Mouse (Mus musculus): Measurements from ENCODE around the gene Cyp4v3. TPM values are rescaled to one million over a fixed set of nuclear protein-coding genes. Genes with fewer than 3 reads are reported as not detected.
A peak's percentile ranks its signal among the peaks of the same experiment; 100 is the strongest.
"Not testable (repeated sequence)": the region's sequence is repeated elsewhere in the genome, so short reads cannot be mapped to it uniquely, and the experiment has no call there.

Gene Cyp4v3
- polyA plus RNA-seq (2012; rRNA removed), result 6.4 and 7.3 TPM in 2 replicates

DNA sequence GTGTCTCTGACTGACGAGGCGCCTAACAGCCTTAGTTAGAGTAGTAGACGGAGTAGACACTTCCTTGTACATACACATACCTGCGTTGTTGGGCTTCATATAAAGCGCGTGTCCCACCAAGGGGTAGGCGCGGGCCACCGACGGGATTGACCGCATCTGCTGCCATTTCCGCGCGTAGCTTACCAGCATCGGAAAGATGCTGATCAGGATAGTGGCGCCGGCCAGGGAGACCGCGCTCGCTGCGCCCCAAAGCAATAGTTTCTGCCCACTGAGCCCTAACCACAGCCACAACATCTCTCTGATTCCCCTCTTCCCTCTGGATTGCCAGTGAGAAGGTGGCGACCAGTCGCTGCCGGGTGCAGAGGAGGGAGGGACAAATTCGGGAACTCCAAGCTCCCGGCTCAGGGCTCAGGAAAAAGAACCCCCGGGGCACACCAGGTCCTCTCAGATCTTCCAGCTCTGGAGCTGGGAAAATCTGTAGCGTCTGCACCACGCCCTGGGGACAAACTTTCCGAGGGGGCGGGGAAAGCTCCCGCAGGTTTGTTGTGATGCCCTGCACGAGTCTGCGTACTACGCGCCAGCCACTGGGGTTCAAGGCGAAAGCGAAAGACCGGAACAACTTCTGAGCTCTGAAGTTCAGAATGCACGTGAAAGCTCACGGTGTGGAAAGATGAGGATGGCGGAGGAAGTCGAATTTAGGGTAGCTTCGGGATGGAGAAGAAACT is at the start of gene Cyp4v3:
Cyp4v3 (minus strand) TSS at position 532 of the 725 bp plus-strand sequence.
- peak in 1 of 2 experiments; percentile 52 for DNase-seq (ENCODE audit: extremely low spot score in 1 of 2, low spot score in 1 of 2)

DNA sequence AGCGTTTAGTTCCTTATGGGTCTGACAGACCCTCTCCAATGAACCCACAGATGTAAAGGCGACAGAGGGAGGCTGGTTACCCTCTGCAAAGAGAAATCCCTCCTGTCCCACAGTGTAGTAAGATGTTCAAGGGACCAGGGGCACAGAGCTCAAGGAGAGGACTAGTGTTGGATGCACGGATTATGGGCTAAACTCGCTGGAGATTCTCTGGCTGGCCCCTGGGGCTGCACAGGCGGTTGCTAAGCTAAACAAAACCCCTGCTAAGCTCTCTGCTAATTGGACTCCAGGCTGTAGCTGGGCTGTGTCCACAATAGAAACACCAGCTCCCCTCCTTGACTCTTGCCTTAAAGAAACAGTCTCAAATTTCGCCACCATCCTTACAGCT is 48.9 kb upstream of the Cyp4v3 start, which contains the start of gene Fam149a:
Fam149a (minus strand) TSS at position 329 of the 385 bp plus-strand sequence.
- DNase-seq (ENCODE audit: extremely low spot score in 1 of 2, low spot score in 1 of 2), result no peak

DNA sequence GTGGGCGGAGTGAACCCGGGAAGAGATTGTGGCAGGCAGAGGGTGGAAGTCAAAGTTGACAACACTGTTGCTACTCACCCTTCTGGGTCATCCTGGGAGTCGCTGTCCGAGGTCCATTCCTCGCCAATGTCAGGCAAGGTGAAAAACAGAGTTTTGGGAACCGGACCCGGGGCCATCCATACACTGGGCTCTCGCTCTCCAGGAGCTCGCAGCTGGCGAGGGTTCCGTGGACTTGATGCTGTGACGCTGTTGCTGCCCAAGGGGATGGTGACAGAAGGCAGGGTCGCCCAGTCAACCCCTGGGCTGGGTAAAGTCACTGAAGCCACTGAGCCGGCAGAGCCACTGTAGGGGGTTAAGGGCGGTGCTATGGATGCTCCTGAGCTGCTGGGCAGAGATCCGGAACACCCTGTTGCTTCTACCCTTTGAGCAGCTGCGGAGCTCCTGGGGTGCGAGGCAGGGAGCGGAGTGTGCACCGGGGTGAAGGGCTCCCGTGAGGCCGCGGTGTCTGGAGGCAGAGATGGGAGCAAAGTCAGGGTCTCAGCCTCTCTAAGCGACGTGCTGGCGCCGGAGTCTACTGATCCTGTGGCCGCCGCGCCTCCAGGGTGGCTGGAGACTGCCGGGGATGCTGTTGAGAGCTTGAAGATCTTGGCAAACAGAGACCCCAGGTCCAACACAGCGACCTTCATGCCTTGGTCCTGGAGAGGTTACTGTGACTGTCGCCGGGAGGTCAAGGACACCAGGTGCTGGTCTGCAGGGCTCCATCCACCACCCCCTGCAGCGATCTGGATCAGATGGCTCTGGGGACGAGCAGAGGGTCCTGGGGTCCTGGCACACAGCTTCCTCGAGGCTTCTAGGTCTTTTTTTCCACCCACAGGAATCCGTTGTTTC is 48.3 kb upstream of the Cyp4v3 start:
- DNase-seq (ENCODE audit: extremely low spot score in 1 of 2, low spot score in 1 of 2), result no peak

DNA sequence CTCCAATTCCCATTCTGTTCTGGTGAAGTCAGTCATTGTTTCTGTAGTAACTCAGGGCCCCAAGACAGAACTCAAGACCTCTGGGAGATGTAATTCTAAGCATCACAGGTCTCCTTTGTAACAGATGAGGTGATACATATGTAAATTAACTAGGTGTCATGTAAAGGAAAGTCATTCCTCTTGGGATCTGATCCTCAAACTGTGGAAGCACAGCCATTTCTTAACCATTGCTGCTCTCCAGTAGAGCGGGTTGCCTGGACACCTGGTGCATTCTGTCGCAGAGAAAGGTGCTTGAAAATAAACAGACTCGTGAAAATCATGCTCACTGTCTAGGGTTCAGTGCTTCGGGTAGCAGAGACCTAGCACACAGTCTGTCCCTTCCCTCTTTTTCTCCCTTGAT is 47.6 kb upstream of the Cyp4v3 start:
- DNase-seq (ENCODE audit: extremely low spot score in 1 of 2, low spot score in 1 of 2), result no peak

DNA sequence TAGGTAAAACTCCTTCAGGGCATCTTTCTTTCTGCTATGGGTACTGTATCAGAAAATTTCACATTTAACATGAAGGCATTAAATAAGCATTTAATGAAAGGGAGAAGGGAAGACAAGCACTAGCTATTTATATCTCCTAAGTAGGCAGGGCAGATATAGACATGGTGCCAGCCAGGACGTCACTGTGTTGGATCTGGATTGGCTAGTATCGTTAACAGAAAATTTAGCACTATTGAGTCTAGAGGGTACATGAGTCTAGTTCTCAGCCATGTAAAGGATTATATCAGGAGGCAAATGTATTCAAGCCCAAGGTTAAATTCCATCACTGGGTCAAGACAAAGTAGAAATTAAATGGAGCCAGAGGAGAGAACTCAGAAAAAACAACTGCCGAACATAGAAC is 41.1 kb upstream of the Cyp4v3 start:
- no peak for DNase-seq (ENCODE audit: extremely low spot score in 1 of 2, low spot score in 1 of 2)

DNA sequence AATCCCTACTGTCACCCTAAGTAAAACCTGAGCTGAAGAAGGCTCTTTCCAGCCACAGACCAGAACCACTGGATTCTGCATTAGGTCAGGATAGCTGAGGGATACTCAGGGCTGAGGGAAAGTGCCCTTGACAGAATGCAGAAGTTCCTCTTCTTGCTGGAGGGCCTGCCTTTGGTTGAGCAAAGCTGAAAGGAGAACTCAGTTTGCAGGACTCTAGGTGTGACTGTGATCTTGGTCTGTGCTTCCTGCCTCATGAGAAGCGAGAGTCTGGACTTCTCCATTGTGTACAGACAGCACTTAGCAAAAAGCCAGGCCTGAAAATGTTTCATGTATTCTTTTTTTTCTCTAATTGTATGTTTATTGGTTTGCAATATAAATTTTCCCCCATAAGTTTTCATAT is 34.1 kb upstream of the Cyp4v3 start:
- no peak for DNase-seq (ENCODE audit: extremely low spot score in 1 of 2, low spot score in 1 of 2)

DNA sequence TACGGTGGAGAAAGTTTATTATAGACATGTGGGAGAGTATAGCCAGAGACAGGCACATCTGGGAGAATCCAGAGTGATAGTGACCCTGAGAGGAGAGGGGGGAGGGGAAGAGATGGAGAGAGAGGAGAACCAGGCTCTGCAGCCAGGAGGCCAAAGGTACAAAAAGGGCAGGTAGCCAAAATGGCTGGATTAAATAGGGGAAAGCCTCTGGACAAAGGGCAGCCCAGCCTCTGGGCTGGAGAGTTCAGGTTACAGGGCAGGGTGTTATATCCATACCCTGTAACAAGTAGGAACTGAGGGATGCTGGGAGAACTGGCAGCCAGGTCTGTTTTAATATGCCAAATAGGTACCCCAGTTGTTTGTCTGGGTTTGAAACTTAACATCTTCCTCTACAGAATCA is 30.2 kb upstream of the Cyp4v3 start:
- DNase-seq (ENCODE audit: extremely low spot score in 1 of 2, low spot score in 1 of 2), result no peak

DNA sequence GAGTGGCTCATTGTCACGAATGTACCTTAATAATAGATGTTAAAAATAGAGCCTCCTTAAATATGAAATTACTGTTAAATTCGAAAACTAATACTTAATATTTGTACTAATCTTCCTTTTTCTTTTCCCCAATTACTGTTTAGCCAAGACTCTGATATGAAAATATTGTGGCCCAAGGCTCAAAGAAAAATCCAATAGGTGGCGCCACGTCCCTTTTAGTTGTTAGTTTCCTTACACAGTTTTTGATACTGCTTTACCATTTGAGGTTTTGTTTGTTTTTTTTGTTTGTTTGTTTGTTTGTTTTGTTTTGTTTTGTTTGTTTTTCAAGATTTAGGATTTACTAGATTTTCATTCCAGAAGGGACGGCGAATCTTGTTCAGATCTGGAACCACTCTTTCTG is 29.3 kb upstream of the Cyp4v3 start:
- peak in 1 of 2 experiments; percentile 74 for DNase-seq (ENCODE audit: extremely low spot score in 1 of 2, low spot score in 1 of 2)

DNA sequence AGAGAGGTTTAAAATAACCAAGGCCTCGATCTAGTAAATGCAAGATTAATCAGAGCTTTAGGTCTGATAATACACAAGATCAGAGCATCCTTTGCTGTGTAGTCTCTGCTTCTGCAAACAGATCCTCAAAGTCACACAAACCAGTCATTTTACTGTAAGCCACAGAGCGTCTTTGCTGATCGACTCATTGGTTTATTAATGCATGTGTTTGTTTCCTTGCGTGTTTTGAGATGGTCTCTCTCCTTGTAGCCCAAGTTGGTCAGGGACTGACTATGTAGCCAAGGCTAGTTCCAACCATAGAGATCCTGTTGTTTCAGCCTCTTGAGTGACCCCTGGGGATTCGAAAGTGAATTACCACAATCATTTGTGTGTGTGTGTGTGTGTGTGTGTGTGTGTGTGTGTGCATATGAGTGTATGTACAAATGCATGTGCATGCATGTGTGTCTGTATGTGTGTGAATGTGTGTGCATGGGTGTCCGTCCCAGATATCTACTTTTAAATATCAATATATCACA is 26.1 kb upstream of the Cyp4v3 start:
- DNase-seq (ENCODE audit: extremely low spot score in 1 of 2, low spot score in 1 of 2), result peak in 1 of 2 experiments; percentile 22

DNA sequence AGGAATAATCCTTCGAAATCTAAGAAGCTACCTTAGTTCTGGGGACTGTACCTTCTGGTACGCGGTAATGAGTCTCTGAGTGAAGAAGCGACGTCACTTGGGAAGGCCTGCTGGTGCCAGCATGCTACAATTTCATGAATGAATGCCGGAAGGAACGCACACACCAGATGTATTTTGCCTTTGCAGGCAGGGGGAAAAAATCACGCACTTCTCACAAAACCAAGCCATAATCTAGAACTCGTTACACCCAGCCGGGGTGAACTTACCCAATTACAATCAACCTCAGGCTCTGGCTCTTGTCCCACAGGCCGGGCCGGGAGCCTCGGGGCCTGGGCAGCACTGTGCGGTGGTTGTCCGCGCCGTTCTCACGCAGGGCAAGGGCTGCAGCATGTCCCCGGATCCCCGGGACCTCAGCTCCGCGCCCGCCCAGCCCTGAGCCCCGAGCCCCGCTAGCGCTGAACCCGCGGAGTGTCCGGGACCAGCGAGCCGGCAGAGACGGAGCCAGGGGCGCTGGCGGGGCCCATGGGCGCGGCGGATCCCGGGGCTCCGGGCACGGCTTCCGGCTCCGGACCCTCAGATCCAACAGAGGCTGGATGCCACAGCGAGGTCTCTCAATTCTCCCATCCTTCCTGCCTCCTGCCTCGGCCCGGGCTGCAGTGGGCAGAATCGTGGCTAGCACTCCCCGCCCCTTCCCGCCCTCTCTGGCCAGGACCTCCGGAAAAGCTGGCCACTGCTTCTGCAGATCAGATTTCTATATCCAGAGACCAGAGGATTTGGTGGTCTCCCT is 25.3 kb upstream of the Cyp4v3 start:
- DNase-seq (ENCODE audit: extremely low spot score in 1 of 2, low spot score in 1 of 2), result peak; percentile 7 to 53

DNA sequence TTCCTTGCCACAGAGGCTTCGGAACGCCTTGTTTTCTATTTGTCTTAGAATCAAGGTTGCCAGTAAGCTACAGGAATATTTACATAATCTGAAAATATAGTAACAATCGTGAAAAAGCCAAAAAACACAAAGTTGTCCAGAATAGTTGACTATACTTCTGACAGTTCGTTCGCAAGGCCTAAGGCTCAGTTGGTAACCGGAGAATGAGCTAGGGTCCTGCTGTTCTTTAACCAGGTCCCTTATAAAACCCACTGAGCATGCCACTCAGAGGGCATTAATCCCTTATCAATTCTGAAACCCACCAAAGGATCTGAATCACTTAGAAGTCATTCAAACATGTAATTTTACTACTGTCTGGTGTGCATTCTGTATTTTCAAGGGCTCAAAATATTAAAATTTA is 22.8 kb upstream of the Cyp4v3 start:
- no peak for DNase-seq (ENCODE audit: extremely low spot score in 1 of 2, low spot score in 1 of 2)

DNA sequence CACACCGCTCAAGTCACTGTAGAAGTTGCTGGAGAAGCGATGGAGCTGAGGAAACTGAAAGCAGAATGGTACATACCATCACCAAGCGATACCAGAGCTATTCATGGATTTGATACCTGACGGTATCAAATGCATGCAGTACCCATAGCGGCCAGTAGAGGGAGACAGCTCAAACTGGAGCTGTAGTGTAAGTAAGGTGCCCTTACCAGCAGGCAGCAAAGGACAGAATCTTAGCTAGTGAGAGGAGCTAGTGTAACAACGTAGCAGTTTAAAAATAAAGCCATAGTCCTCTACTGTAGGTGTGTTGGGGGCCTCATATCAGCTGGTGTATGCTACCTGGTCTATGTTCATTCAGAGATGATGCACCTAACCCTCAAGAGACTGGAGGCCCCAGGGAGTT is 12.0 kb upstream of the Cyp4v3 start:
- DNase-seq (ENCODE audit: extremely low spot score in 1 of 2, low spot score in 1 of 2), result peak in 1 of 2 experiments; percentile 80

DNA sequence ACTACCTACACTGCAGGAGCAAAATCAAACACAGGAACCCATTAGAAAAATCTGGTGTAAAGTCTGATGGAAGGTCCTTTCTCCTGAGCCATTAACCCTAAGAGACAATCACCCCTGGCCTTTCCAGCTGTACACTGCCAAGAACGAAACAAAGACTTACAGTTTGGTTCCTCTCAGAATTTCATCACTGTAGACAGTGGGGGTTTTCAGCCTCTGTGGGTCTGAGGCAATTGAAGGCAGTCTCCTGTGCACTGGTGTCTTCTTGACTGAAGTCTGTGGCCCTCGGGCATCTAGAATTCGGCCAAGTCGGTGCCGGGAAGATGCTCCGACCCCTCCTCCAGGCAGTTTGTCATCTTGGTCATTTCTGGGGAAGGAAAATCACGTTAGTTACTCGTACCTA is 11.3 kb upstream of the Cyp4v3 start:
- DNase-seq (ENCODE audit: extremely low spot score in 1 of 2, low spot score in 1 of 2), result no peak

DNA sequence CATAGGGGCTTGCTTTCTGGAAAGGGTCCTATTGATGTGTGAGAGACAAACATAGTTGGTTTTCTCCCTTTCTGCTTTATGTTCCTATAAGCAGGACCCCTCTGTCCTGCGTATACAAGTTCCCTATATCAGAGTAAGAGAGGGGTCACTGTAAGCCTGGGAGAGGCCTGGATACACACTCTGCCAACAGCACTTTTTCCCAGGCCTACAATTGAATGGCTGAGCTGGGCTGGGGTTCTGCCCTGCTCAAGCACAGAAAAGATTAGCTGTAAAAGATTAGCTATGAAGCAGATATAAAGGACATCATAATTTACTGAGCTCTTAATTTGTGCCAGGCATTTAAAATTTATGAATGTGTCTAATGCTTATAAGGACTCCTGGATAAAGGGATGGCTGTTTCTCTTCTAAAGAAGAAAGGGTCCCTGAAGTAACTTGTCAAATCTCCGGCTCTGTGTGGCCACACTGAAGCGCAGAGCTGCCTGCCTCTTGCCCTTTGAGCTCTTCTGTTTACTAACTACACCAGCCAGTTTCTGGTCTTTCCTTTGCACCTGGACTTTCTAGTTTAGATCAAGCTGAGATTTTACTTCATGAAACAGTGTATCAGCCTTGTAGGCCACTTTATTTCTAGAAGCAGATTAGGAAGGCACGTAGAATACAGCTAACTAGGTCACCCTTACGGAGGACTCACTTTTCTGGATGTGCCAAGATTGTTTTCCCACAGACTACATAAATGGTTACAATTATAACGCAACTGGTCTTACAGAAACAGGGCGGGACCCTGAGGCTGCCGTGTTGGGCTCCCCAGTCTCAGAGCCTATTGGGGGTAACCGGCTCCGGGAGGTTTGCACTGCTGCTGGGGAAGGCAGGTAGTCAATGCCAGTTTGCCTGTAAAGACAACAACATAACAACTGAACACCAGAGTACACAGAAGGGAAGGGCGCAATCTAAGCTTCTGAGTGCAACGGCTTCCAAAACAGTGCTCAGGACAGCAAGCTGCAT is 8.9 kb upstream of the Cyp4v3 start:
- no peak for DNase-seq (ENCODE audit: extremely low spot score in 1 of 2, low spot score in 1 of 2)

DNA sequence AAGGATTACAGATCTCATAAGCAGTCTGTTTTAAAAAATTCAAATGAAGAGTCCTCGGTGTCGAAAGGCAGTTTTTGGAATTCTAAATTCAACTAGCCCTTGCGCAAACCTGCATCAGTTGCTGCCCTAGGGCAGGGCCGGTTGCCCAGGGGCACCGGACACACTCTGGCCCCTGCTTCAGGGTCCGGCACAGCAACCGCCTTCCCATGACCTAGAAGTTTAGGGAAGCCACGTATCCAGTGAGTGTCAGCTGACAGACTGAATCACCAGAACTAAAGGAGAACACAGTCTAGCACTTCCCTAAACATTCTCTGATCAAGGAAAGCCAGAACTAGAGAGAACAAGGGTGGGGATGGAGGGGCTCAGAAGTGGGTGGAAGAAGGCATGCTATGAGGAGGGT is 477 bp upstream of the Cyp4v3 start:
- peak in 1 of 2 experiments; percentile 9 for DNase-seq (ENCODE audit: extremely low spot score in 1 of 2, low spot score in 1 of 2)

DNA sequence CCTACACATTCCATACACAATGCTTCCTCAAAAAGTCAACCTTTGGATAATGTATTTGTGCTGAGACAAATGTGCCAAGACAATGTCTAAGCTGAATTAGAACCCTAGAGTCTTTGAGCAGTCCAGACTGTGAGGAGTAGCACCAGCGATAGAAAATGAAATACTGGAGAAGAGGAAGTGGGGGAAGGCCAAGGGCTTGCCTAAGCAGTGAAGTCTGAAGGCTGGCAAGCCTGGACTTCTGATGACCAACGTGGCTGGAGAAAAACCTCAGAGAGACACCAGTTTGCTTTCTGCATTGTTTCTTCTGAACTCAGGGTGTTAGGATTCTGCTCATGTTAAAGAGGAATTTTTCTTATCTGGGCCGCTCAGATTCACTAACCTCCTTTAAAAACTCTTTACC is 2.2 kb downstream of the Cyp4v3 start:
- no peak for DNase-seq (ENCODE audit: extremely low spot score in 1 of 2, low spot score in 1 of 2)

DNA sequence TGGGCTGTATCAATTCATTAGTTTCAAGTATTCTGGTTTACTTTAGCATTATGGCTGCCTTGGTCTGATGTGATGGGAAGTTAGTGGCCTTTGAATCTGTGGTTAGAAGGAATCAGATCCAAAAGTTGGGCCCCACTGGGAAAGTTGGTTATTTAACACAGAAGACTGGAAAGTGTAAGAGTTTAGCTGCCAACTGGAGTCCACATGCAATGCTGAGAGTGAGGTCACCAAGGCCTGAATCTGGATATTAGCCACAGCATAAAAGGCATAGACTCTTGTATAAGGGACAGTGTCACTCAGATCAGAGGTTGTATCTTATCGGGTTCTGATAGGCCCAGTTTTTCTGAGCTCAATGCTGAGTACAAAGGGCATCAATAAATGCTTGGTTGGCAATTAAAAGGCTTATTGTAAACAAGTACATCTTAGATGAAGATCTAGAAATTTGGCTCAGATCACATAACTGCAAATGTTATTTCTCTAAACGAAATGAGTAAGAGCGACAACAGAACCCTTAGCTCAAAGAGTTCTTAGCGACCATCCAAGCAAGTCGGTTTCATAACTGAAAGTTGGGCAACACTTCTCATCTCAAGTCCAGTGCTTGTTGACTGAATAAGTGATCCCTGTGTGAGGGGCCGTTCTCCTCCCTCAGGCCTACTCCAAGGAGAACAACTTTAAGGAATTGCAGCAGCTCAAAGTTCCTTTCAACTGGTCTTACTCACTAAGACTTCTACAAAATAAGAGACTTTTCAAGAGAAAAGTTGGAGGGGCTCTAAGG is 3.6 kb downstream of the Cyp4v3 start:
- no peak for DNase-seq (ENCODE audit: extremely low spot score in 1 of 2, low spot score in 1 of 2)

DNA sequence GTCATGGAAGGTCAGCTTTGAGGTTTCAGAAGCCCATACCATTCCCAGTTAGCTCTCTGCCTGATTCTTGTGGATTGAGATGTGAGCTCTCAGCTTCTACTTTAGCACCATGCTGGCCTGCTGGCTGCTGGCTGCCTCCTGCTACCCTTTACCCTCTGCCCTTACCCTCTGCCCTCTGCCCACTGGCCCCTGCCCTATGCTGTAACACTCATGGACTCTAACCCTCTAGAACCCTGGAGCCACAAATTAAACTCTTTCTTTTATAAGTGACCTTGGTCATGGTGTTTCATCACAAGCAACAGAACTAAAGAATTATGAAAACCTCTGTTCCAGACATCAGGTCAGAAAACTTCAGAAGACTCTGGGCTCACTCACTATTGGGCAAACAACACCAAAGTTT is 5.9 kb downstream of the Cyp4v3 start:
- not testable (repeated sequence) for DNase-seq (ENCODE audit: extremely low spot score in 1 of 2, low spot score in 1 of 2)

DNA sequence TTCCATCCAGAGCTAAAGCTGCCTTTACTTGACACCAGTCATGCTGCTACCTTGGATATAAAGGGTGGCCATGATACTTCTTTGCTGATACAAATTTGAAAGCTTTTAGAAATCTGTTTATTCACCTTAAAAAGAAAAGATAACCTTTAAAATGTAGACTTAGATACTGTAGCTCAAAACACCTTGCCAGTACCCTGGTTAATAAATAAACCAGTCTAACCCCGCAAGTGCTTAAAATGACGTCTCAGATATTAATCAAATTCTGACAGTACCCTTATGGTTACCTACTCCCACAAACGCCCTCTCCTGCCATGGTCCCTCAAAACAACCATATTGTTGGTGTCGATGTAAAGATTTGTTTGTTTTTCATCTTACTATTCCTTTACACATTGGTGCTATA is 8.9 kb downstream of the Cyp4v3 start:
- no peak for DNase-seq (ENCODE audit: extremely low spot score in 1 of 2, low spot score in 1 of 2)

All from frontal cortex, adult 2 months (tissue).